Mouse (Mus musculus) cerebellum, adult 2 months (tissue): ENCODE measurements around the gene Sdk2.

Experiments used
- CTCF ChIP-seq: fragments of 200-500 bp; IDR thresholded peaks from 2 replicates; pipeline ENCODE4 v1.5.1; 2011; ENCODE audit warnings: low read depth, mild to moderate bottlenecking, control low read depth, low read length, moderate library complexity, borderline replicate concordance; ENCODE audit not compliant: insufficient read depth
- POLR2A ChIP-seq: fragments of 200-500 bp; IDR thresholded peaks from 2 replicates; pipeline ENCODE4 v1.6.1; 2011; ENCODE audit warnings: low read length, control low read depth, borderline replicate concordance; ENCODE audit not compliant: insufficient read depth

GRCm38 (mm10) chr11:113736848-113737552, 329.8 kb downstream of the Sdk2 start:
- TF ChIP-seq CTCF (no peak), POLR2A (no peak)
